29 mouse cellular contexts compared by ENCODE assay signal in genomic region chr16:89477679-89478314, GRCm38 (mm10). TPM values are rescaled to one million over a fixed set of nuclear protein-coding genes. Genes with fewer than 3 reads are reported as not detected.
DNase-seq lines count a peak whose midpoint lies in the region; ATAC-seq lines count a peak whose summit lies in the region.
"Had no signal": no experiment of that assay in that cellular context is flagged by ENCODE, and none has a peak within 500 bp of the region (broad histone marks: within the 10 kb centered on the region; RNA-seq: fewer than 3 reads in every experiment).

No protein-coding gene starts in this region.

- H3K4me2 ChIP-seq in hindbrain, embryonic 12.5 days (replicated peaks), result no peak overlapping the region
- no peak overlapping the region for H3K4me2 ChIP-seq in midbrain, embryonic 11.5 days
- H3K4me2 ChIP-seq in midbrain, embryonic 16.5 days (ENCODE audit: low read length), result no peak overlapping the region
- H3K4me2 ChIP-seq in embryonic facial prominence, embryonic 13.5 days, result no peak overlapping the region
- no peak overlapping the region for H3K4me2 ChIP-seq in limb, embryonic 13.5 days (replicated peaks)
- H3K4me2 ChIP-seq: heart, embryonic 12.5 days had no signal

- no peak overlapping the region for H3K4me3 ChIP-seq in hindbrain, embryonic 12.5 days
- H3K4me3 ChIP-seq in hindbrain, embryonic 10.5 days, result no peak overlapping the region
- H3K4me3 ChIP-seq in midbrain, embryonic 11.5 days (ENCODE audit: low read depth, low read length), result no peak overlapping the region
- H3K4me3 ChIP-seq in midbrain, embryonic 16.5 days (ENCODE audit: low read depth, low read length), result no peak overlapping the region
- no peak overlapping the region for H3K4me3 ChIP-seq in embryonic facial prominence, embryonic 13.5 days
- H3K4me3 ChIP-seq in limb, embryonic 13.5 days, result no peak overlapping the region
- H3K4me3 ChIP-seq: erythroblast, embryonic 14.5 days; heart, embryonic 12.5 days had no signal

- no peaks in the 10 kb centered on the region for H3K36me3 ChIP-seq in hindbrain, embryonic 12.5 days
- no peaks in the 10 kb centered on the region for H3K36me3 ChIP-seq in hindbrain, embryonic 10.5 days
- H3K36me3 ChIP-seq in midbrain, embryonic 11.5 days (ENCODE audit: control insufficient read depth, insufficient read depth, low read length), result no peaks in the 10 kb centered on the region
- no peaks in the 10 kb centered on the region for H3K36me3 ChIP-seq in midbrain, embryonic 16.5 days (ENCODE audit: control insufficient read depth, insufficient read depth, low read length)
- no peaks in the 10 kb centered on the region for H3K36me3 ChIP-seq in embryonic facial prominence, embryonic 13.5 days
- no peaks in the 10 kb centered on the region for H3K36me3 ChIP-seq in limb, embryonic 13.5 days
- H3K36me3 ChIP-seq: heart, embryonic 12.5 days had no signal

- 81% methylated on average over 12 of the region's 12 CpGs for WGBS in hindbrain, embryonic 12.5 days
- 89% methylated on average over 12 of the region's 12 CpGs for WGBS in hindbrain, embryonic 10.5 days
- WGBS in midbrain, embryonic 11.5 days, result 91% methylated on average over 12 of the region's 12 CpGs
- 90% methylated on average over 12 of the region's 12 CpGs for WGBS in midbrain, embryonic 16.5 days
- WGBS in embryonic facial prominence, embryonic 13.5 days, result 77% methylated on average over 12 of the region's 12 CpGs
- WGBS in limb, embryonic 13.5 days, result 69% methylated on average over 12 of the region's 12 CpGs

- H3K9ac ChIP-seq in hindbrain, embryonic 12.5 days, result no peak overlapping the region
- no peak overlapping the region for H3K9ac ChIP-seq in midbrain, embryonic 11.5 days (ENCODE audit: low read length)
- H3K9ac ChIP-seq in midbrain, embryonic 16.5 days (ENCODE audit: low read depth, low read length), result no peak overlapping the region
- no peak overlapping the region for H3K9ac ChIP-seq in embryonic facial prominence, embryonic 13.5 days
- H3K9ac ChIP-seq in limb, embryonic 13.5 days, result no peak overlapping the region
- H3K9ac ChIP-seq: forebrain, postnatal 0 days; heart, embryonic 12.5 days had no signal

- H3K27ac ChIP-seq in hindbrain, embryonic 12.5 days, result no peak overlapping the region
- H3K27ac ChIP-seq in hindbrain, embryonic 10.5 days, result no peak overlapping the region
- H3K27ac ChIP-seq in midbrain, embryonic 11.5 days (ENCODE audit: low read depth, low read length), result no peak overlapping the region
- H3K27ac ChIP-seq in midbrain, embryonic 16.5 days (ENCODE audit: low read length), result no peak overlapping the region
- H3K27ac ChIP-seq in embryonic facial prominence, embryonic 13.5 days, result no peak overlapping the region
- H3K27ac ChIP-seq in limb, embryonic 13.5 days, result no peak overlapping the region

- H3K9me3 ChIP-seq in hindbrain, embryonic 12.5 days (replicated peaks), result no peaks in the 10 kb centered on the region
- H3K9me3 ChIP-seq in hindbrain, embryonic 10.5 days, result no peaks in the 10 kb centered on the region
- no peaks in the 10 kb centered on the region for H3K9me3 ChIP-seq in midbrain, embryonic 11.5 days (ENCODE audit: control insufficient read depth, low read length)
- H3K9me3 ChIP-seq in midbrain, embryonic 16.5 days (replicated peaks; ENCODE audit: control insufficient read depth, low read length, poor library complexity, severe bottlenecking), result no peaks in the 10 kb centered on the region
- H3K9me3 ChIP-seq in embryonic facial prominence, embryonic 13.5 days, result no peaks in the 10 kb centered on the region
- no peaks in the 10 kb centered on the region for H3K9me3 ChIP-seq in limb, embryonic 13.5 days
- H3K9me3 ChIP-seq: heart, embryonic 12.5 days had no signal

- peak; percentile 52; the same call in 1 of the 2 replicates for ATAC-seq in hindbrain, embryonic 12.5 days (ENCODE audit: low FRiP score)
- peak; percentile 58 for ATAC-seq in midbrain, embryonic 11.5 days (ENCODE audit: low FRiP score)
- ATAC-seq in midbrain, embryonic 16.5 days, result no peak; the same call in 1 of the 2 replicates
- peak; percentile 56; the same call in 1 of the 2 replicates for ATAC-seq in embryonic facial prominence, embryonic 13.5 days (ENCODE audit: insufficient number of reproducible peaks, insufficient read depth, low FRiP score, low TSS enrichment, low read depth)
- ATAC-seq in limb, embryonic 13.5 days (ENCODE audit: low FRiP score, low read depth), result peak; percentile 77
- ATAC-seq: forebrain, postnatal 0 days; inflammation-experienced regulatory T-cells, adult 6 months had no signal

- H3K4me1 ChIP-seq in hindbrain, embryonic 12.5 days, result no peaks in the 10 kb centered on the region
- H3K4me1 ChIP-seq in hindbrain, embryonic 10.5 days (replicated peaks), result no peaks in the 10 kb centered on the region
- no peaks in the 10 kb centered on the region for H3K4me1 ChIP-seq in midbrain, embryonic 11.5 days (ENCODE audit: control insufficient read depth, insufficient read depth, low read length)
- no peaks in the 10 kb centered on the region for H3K4me1 ChIP-seq in midbrain, embryonic 16.5 days (ENCODE audit: control insufficient read depth, insufficient read depth, low read length)
- no peaks in the 10 kb centered on the region for H3K4me1 ChIP-seq in embryonic facial prominence, embryonic 13.5 days
- H3K4me1 ChIP-seq in limb, embryonic 13.5 days, result no peaks in the 10 kb centered on the region
- H3K4me1 ChIP-seq: heart, embryonic 12.5 days had no signal

- H3K27me3 ChIP-seq in hindbrain, embryonic 12.5 days, result no peaks in the 10 kb centered on the region
- no peaks in the 10 kb centered on the region for H3K27me3 ChIP-seq in hindbrain, embryonic 10.5 days (ENCODE audit: insufficient read depth, poor library complexity, severe bottlenecking)
- no peaks in the 10 kb centered on the region for H3K27me3 ChIP-seq in midbrain, embryonic 11.5 days (ENCODE audit: control insufficient read depth, insufficient read depth, low read length)
- H3K27me3 ChIP-seq in midbrain, embryonic 16.5 days (ENCODE audit: control insufficient read depth, insufficient read depth, low read depth, low read length), result no peaks in the 10 kb centered on the region
- no peaks in the 10 kb centered on the region for H3K27me3 ChIP-seq in embryonic facial prominence, embryonic 13.5 days
- no peaks in the 10 kb centered on the region for H3K27me3 ChIP-seq in limb, embryonic 13.5 days
- H3K27me3 ChIP-seq: heart, embryonic 12.5 days had no signal

- no peak for DNase-seq in hindbrain, embryonic 10.5 days (ENCODE audit: low spot score)
- no peak for DNase-seq in midbrain, embryonic 11.5 days (ENCODE audit: low spot score, missing footprints)
- no peak for DNase-seq in heart, adult 18-20 months
- DNase-seq: adrenal gland, postnatal 36 days; cerebellum, adult 11-12 months; cerebellum, postnatal 36 days; forebrain, postnatal 0 days; kidney, adult 2 months; kidney, postnatal 25 days; left cerebral cortex, postnatal 4 days; lung, postnatal 10 days; right cerebral cortex, postnatal 4 days had no signal

RNA-seq across cellular contexts. Expression of gene Krtap8-1, which starts 10.0 kb away (rescaled TPM):
- polyA plus RNA-seq in hindbrain, embryonic 12.5 days (2016; fragmentation: Nextera tagmentation; extraction: Ambion mirVana), result not detected in 2 replicates
- polyA plus RNA-seq in hindbrain, embryonic 10.5 days (2016; fragmentation: Nextera tagmentation; extraction: Ambion mirVana), result not detected in 2 replicates
- not detected in 2 replicates for polyA plus RNA-seq in midbrain, embryonic 11.5 days (2014; fragmentation: Nextera tagmentation; extraction: Ambion mirVana)
- not detected in 2 replicates for polyA plus RNA-seq in midbrain, embryonic 16.5 days (2015; fragmentation: Nextera tagmentation; extraction: Ambion mirVana)
- polyA plus RNA-seq in embryonic facial prominence, embryonic 13.5 days (2015; fragmentation: Nextera tagmentation; extraction: Ambion mirVana), result not detected in 2 replicates
- polyA plus RNA-seq in limb, embryonic 13.5 days (2015; fragmentation: Nextera tagmentation; extraction: Ambion mirVana), result not detected in 2 replicates
- not detected for total RNA-seq in heart, adult 18-20 months (2021)
- total RNA-seq: adrenal gland, postnatal 36 days; forebrain, postnatal 0 days; gastrocnemius, adult 18-20 months; heart, postnatal 25 days; left cerebral cortex, adult 18-20 months; left cerebral cortex, postnatal 4 days; megakaryocyte-erythroid progenitor cell, adult 5-6 weeks had no signal
- polyA plus RNA-seq: C2C12; erythroblast, embryonic 14.5 days; forebrain, postnatal 0 days; gonadal fat pad, adult 2 months; heart, embryonic 12.5 days; inflammation-experienced regulatory T-cells, adult 6 months; kidney, adult 2 months; liver, embryonic 16.5 days; stomach, embryonic 16.5 days; thymus, postnatal 0 days; urinary bladder, adult 2 months had no signal

RNA-seq across cellular contexts. Expression of gene Krtap7-1, which starts 30.3 kb away (rescaled TPM):
- polyA plus RNA-seq in hindbrain, embryonic 12.5 days (2016; fragmentation: Nextera tagmentation; extraction: Ambion mirVana), result not detected in 2 replicates
- not detected in 2 replicates for polyA plus RNA-seq in hindbrain, embryonic 10.5 days (2016; fragmentation: Nextera tagmentation; extraction: Ambion mirVana)
- 0.23 TPM in 1 of 2 replicates, not detected in the other for polyA plus RNA-seq in midbrain, embryonic 11.5 days (2014; fragmentation: Nextera tagmentation; extraction: Ambion mirVana)
- not detected in 2 replicates for polyA plus RNA-seq in midbrain, embryonic 16.5 days (2015; fragmentation: Nextera tagmentation; extraction: Ambion mirVana)
- not detected in 2 replicates for polyA plus RNA-seq in embryonic facial prominence, embryonic 13.5 days (2015; fragmentation: Nextera tagmentation; extraction: Ambion mirVana)
- polyA plus RNA-seq in limb, embryonic 13.5 days (2015; fragmentation: Nextera tagmentation; extraction: Ambion mirVana), result not detected in 2 replicates
- total RNA-seq in heart, adult 18-20 months (2021), result not detected
- total RNA-seq: adrenal gland, postnatal 36 days; gastrocnemius, adult 18-20 months; heart, postnatal 25 days; left cerebral cortex, adult 18-20 months; left cerebral cortex, postnatal 4 days; megakaryocyte-erythroid progenitor cell, adult 5-6 weeks had no signal
- polyA plus RNA-seq: C2C12; erythroblast, embryonic 14.5 days; gonadal fat pad, adult 2 months; heart, embryonic 12.5 days; inflammation-experienced regulatory T-cells, adult 6 months; kidney, adult 2 months; liver, embryonic 16.5 days; stomach, embryonic 16.5 days; thymus, postnatal 0 days; urinary bladder, adult 2 months had no signal

RNA-seq across cellular contexts. Expression of gene Krtap6-2, which starts 57.9 kb away (rescaled TPM):
- not detected in 2 replicates for polyA plus RNA-seq in hindbrain, embryonic 12.5 days (2016; fragmentation: Nextera tagmentation; extraction: Ambion mirVana)
- polyA plus RNA-seq in hindbrain, embryonic 10.5 days (2016; fragmentation: Nextera tagmentation; extraction: Ambion mirVana), result not detected in 2 replicates
- polyA plus RNA-seq in midbrain, embryonic 11.5 days (2014; fragmentation: Nextera tagmentation; extraction: Ambion mirVana), result not detected in 2 replicates
- not detected in 2 replicates for polyA plus RNA-seq in midbrain, embryonic 16.5 days (2015; fragmentation: Nextera tagmentation; extraction: Ambion mirVana)
- polyA plus RNA-seq in embryonic facial prominence, embryonic 13.5 days (2015; fragmentation: Nextera tagmentation; extraction: Ambion mirVana), result not detected in 2 replicates
- not detected in 2 replicates for polyA plus RNA-seq in limb, embryonic 13.5 days (2015; fragmentation: Nextera tagmentation; extraction: Ambion mirVana)
- not detected for total RNA-seq in heart, adult 18-20 months (2021)
- total RNA-seq: adrenal gland, postnatal 36 days; forebrain, postnatal 0 days; gastrocnemius, adult 18-20 months; heart, postnatal 25 days; left cerebral cortex, adult 18-20 months; left cerebral cortex, postnatal 4 days; megakaryocyte-erythroid progenitor cell, adult 5-6 weeks had no signal
- polyA plus RNA-seq: C2C12; erythroblast, embryonic 14.5 days; forebrain, postnatal 0 days; gonadal fat pad, adult 2 months; heart, embryonic 12.5 days; inflammation-experienced regulatory T-cells, adult 6 months; kidney, adult 2 months; liver, embryonic 16.5 days; stomach, embryonic 16.5 days; thymus, postnatal 0 days; urinary bladder, adult 2 months had no signal
